In genomic region chr5:123508921-123509320, GRCm38 (mm10) we compare ENCODE assay signal across 9 mouse cellular contexts. TPM values are rescaled to one million over a fixed set of nuclear protein-coding genes. Genes with fewer than 3 reads are reported as not detected.
A peak's percentile ranks its signal among the peaks of the same experiment; 100 is the strongest.
DNase-seq lines count a peak whose midpoint lies in the region; ATAC-seq and TF ChIP-seq lines count a peak whose summit lies in the region.
"Had no signal": no experiment of that assay in that cellular context is flagged by ENCODE, and none has a peak within 500 bp of the region (broad histone marks: within the 10 kb centered on the region; RNA-seq: fewer than 3 reads in every experiment).

No protein-coding gene starts in this region.

- H3K27me3 ChIP-seq in kidney, embryonic 14.5 days (ENCODE audit: control insufficient read depth, insufficient read depth, low read length), result peaks cover 14% of the 10 kb centered on the region
- H3K27me3 ChIP-seq in hindbrain, postnatal 0 days (ENCODE audit: insufficient read depth, low read length), result no peaks in the 10 kb centered on the region
- H3K27me3 ChIP-seq in myocyte (ENCODE audit: control insufficient read depth, insufficient read depth, insufficient read length), result peaks cover 4% of the 10 kb centered on the region

- no peaks in the 10 kb centered on the region for H3K4me1 ChIP-seq in kidney, embryonic 14.5 days (ENCODE audit: control insufficient read depth, insufficient read depth, low read length)
- H3K4me1 ChIP-seq in hindbrain, postnatal 0 days (ENCODE audit: insufficient read depth, low read length), result peaks cover 4% of the 10 kb centered on the region; the same call in 1 of the 2 replicates

- DNase-seq in kidney, adult 18-20 months, result no peak
- DNase-seq in embryo, embryonic 10 days (ENCODE audit: low spot score), result peak; percentile 31
- peak; percentile 19 for DNase-seq in hindbrain, postnatal 0 days (ENCODE audit: low spot score)
- no peak for DNase-seq in right cerebral cortex, postnatal 25 days
- no peak for DNase-seq in cerebellum, adult 11-12 months
- no peak for DNase-seq in layer of hippocampus, adult 8-10 months (ENCODE audit: low spot score in 2 of 2)

- H3K9ac ChIP-seq in kidney, embryonic 14.5 days (ENCODE audit: low read depth, low read length), result peak overlapping the region; percentile 58; the same call in 1 of the 2 replicates
- H3K9ac ChIP-seq in hindbrain, postnatal 0 days (replicated peaks; ENCODE audit: low read length), result peak overlapping the region; percentile 54

- H3K9me3 ChIP-seq in kidney, embryonic 14.5 days (ENCODE audit: control insufficient read depth, low read length), result no peaks in the 10 kb centered on the region
- H3K9me3 ChIP-seq in hindbrain, postnatal 0 days (ENCODE audit: low read length), result no peaks in the 10 kb centered on the region

- no peak for TF ChIP-seq CTCF in hindbrain, postnatal 0 days (IDR thresholded peaks at IDR 0.05; ENCODE audit: low read depth)

- no peaks in the 10 kb centered on the region for H3K79me2 ChIP-seq in myocyte (ENCODE audit: control insufficient read depth, insufficient read depth)

- no peak for TF ChIP-seq POLR2A in myocyte (IDR thresholded peaks at IDR 0.05; ENCODE audit: insufficient read length, low read depth)

- no peak overlapping the region for H3K27ac ChIP-seq in kidney, embryonic 14.5 days (ENCODE audit: low read depth, low read length)
- no peak overlapping the region for H3K27ac ChIP-seq in hindbrain, postnatal 0 days

- no peak overlapping the region for H3ac ChIP-seq in myocyte (ENCODE audit: control insufficient read depth, insufficient read length)

- H3K4me3 ChIP-seq in kidney, embryonic 14.5 days (ENCODE audit: low read length), result peak overlapping the region; percentile 61
- H3K4me3 ChIP-seq in hindbrain, postnatal 0 days (ENCODE audit: low read length), result peak overlapping the region; percentile 62
- peak overlapping the region; percentile 12 for H3K4me3 ChIP-seq in myocyte

- H3K4me2 ChIP-seq in kidney, embryonic 14.5 days (replicated peaks; ENCODE audit: low read depth, low read length), result peak overlapping the region; percentile 89
- peak overlapping the region; percentile 84 for H3K4me2 ChIP-seq in hindbrain, postnatal 0 days (ENCODE audit: low read depth, low read length)
- H3K4me2 ChIP-seq in myocyte (ENCODE audit: low read depth), result peak overlapping the region; percentile 77

- H3K36me3 ChIP-seq in kidney, embryonic 14.5 days (ENCODE audit: control insufficient read depth, insufficient read depth, low read length), result peaks cover 2% of the 10 kb centered on the region; the same call in 1 of the 2 replicates
- 0 out of 2 replicates have a peak, but pooled peaks cover 9% of the 10 kb centered on the region for H3K36me3 ChIP-seq in hindbrain, postnatal 0 days (ENCODE audit: insufficient read depth, low read length)
- H3K36me3 ChIP-seq in myocyte (ENCODE audit: control insufficient read depth, insufficient read depth), result no peaks in the 10 kb centered on the region

- 8% methylated on average over 12 of the region's 12 CpGs for WGBS in kidney, embryonic 14.5 days
- 7% methylated on average over 12 of the region's 12 CpGs for WGBS in hindbrain, postnatal 0 days

- no peak for ATAC-seq in kidney, embryonic 14.5 days (ENCODE audit: low FRiP score, low TSS enrichment)
- no peak for ATAC-seq in hindbrain, postnatal 0 days

TF ChIP-seq in myocyte, 11 proteins besides CTCF, POLR2A, EP300 and RAD21:
- no peak for TF ChIP-seq MAX (IDR thresholded peaks at IDR 0.05; ENCODE audit: low read depth)
- no peak for TF ChIP-seq USF1 (IDR thresholded peaks at IDR 0.05; ENCODE audit: low read depth)
- TF ChIP-seq POLR2AphosphoS2 (IDR thresholded peaks at IDR 0.05; ENCODE audit: insufficient read length, low read depth), result no peak

RNA-seq across cellular contexts. Expression of gene B3gnt4, which starts 1.3 kb away (rescaled TPM):
- polyA plus RNA-seq in kidney, embryonic 14.5 days (2014; fragmentation: Nextera tagmentation; extraction: Ambion mirVana), result 1.0 TPM in 1 of 2 replicates, not detected in the other
- 2.5 and 4.5 TPM in 2 replicates for total RNA-seq in hindbrain, postnatal 0 days (2014; rRNA removed)
- polyA plus RNA-seq in hindbrain, postnatal 0 days (2015; fragmentation: Nextera tagmentation; extraction: Ambion mirVana), result 0.87 and 1.4 TPM in 2 replicates
- polyA plus RNA-seq in myocyte (2012; fragmentation: generic; extraction: Trizol), result 0.05 TPM
- total RNA-seq in layer of hippocampus, adult 8-10 months (2022), result 1 to 10 TPM in 3 of 4 experiments, under 1 TPM in 1; 0.55 to 1.9 (median 1.3) TPM

RNA-seq across cellular contexts. Expression of gene Diablo, which starts 15.1 kb away (rescaled TPM):
- 113 and 118 TPM in 2 replicates for polyA plus RNA-seq in kidney, embryonic 14.5 days (2014; fragmentation: Nextera tagmentation; extraction: Ambion mirVana)
- 61.3 and 76.7 TPM in 2 replicates for total RNA-seq in hindbrain, postnatal 0 days (2014; rRNA removed)
- 89.4 and 99.6 TPM in 2 replicates for polyA plus RNA-seq in hindbrain, postnatal 0 days (2015; fragmentation: Nextera tagmentation; extraction: Ambion mirVana)
- 54.2 TPM for polyA plus RNA-seq in myocyte (2012; fragmentation: generic; extraction: Trizol)
- 10 to 100 TPM; 29.8 to 34.4 (median 31.1) TPM for total RNA-seq in layer of hippocampus, adult 8-10 months (2022)

RNA-seq across cellular contexts. Expression of gene Gm49027, which starts 16.4 kb away (rescaled TPM):
- 0.34 and 0.49 TPM in 2 replicates for polyA plus RNA-seq in kidney, embryonic 14.5 days (2014; fragmentation: Nextera tagmentation; extraction: Ambion mirVana)
- total RNA-seq in hindbrain, postnatal 0 days (2014; rRNA removed), result 0.14 and 0.52 TPM in 2 replicates
- 0.39 and 0.68 TPM in 2 replicates for polyA plus RNA-seq in hindbrain, postnatal 0 days (2015; fragmentation: Nextera tagmentation; extraction: Ambion mirVana)
- polyA plus RNA-seq in myocyte (2012; fragmentation: generic; extraction: Trizol), result not detected
- total RNA-seq in layer of hippocampus, adult 8-10 months (2022), result 1 to 10 TPM; 4.2 to 7.8 (median 5.3) TPM

RNA-seq across cellular contexts. Expression of gene Il31, which starts 19.6 kb away (rescaled TPM):
- polyA plus RNA-seq in kidney, embryonic 14.5 days (2014; fragmentation: Nextera tagmentation; extraction: Ambion mirVana), result not detected in 2 replicates
- total RNA-seq in hindbrain, postnatal 0 days (2014; rRNA removed), result not detected in 2 replicates
- polyA plus RNA-seq in hindbrain, postnatal 0 days (2015; fragmentation: Nextera tagmentation; extraction: Ambion mirVana), result not detected in 2 replicates
- not detected for polyA plus RNA-seq in myocyte (2012; fragmentation: generic; extraction: Trizol)
- total RNA-seq in layer of hippocampus, adult 8-10 months (2022), result not detected
- polyA plus RNA-seq: Patski had no signal

RNA-seq across cellular contexts. Expression of gene Lrrc43, which starts 19.8 kb away (rescaled TPM):
- polyA plus RNA-seq in kidney, embryonic 14.5 days (2014; fragmentation: Nextera tagmentation; extraction: Ambion mirVana), result not detected in 2 replicates
- total RNA-seq in hindbrain, postnatal 0 days (2014; rRNA removed), result 0.10 TPM in 1 of 2 replicates, not detected in the other
- 0.88 and 0.98 TPM in 2 replicates for polyA plus RNA-seq in hindbrain, postnatal 0 days (2015; fragmentation: Nextera tagmentation; extraction: Ambion mirVana)
- polyA plus RNA-seq in myocyte (2012; fragmentation: generic; extraction: Trizol), result not detected
- total RNA-seq in layer of hippocampus, adult 8-10 months (2022), result under 1 TPM; 0.72 to 0.93 (median 0.85) TPM
- polyA plus RNA-seq: Patski had no signal

Comparison
In these comparisons a context has a peak if more than half of its experiments do, and no peak if none do; other contexts are left out.
1. H3K4me3 ChIP-seq: peak in every context shown above with its lines; median percentile 62 in hindbrain, postnatal 0 days; 61 in kidney, embryonic 14.5 days; 12 in myocyte.
2. DNase-seq: peak in embryo, embryonic 10 days (single experiment) and hindbrain, postnatal 0 days (single experiment); none in kidney, adult 18-20 months (single experiment), right cerebral cortex, postnatal 25 days (single experiment), cerebellum, adult 11-12 months (single experiment) and layer of hippocampus, adult 8-10 months (0 of 2).
3. Peak in every context shown above with its lines, with median percentiles within 50 percentile points of each other: H3K4me2 ChIP-seq.